Mouse (Mus musculus) cortical plate, adult 2 months (tissue): ENCODE results near the gene Tbc1d16.

Experiments used
- CTCF ChIP-seq: fragments of 200-500 bp; IDR thresholded peaks from 2 replicates; pipeline ENCODE4 v1.5.1; 2011; ENCODE audit warnings: mild to moderate bottlenecking, control low read depth, low read length; ENCODE audit not compliant: insufficient read depth; ENCODE audit errors: extremely low read depth
- POLR2A ChIP-seq: fragments of 200-500 bp; IDR thresholded peaks from 2 replicates; pipeline ENCODE4 v1.6.1; 2011; ENCODE audit warnings: mild to moderate bottlenecking, low read length, control low read depth; ENCODE audit not compliant: insufficient read depth; ENCODE audit errors: extremely low read depth

DNA sequence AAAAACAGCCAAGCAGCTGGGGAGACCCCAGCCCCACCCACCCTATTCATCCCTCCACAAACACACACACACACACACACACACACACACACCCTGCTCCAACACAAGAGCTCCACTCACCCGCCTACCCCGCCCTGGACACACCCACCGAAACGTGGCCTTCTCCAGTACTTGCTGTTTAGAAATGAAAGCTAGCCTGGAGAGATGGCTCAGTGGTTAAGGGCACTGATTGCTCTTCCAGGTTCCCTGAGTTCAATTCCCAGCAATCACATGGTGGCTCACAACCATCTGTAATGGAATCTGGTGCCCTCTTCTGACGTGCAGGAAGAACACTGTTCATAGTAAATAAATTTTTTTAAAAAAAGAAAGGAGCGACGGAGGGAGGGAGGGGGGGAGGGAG lies 37.5 kb upstream of the Tbc1d16 start:
- TF ChIP-seq CTCF (no peak), POLR2A (no peak)
